Mouse (Mus musculus) T-cell, adult 2 months (primary cell): ENCODE measurements at regions not wholly inside any gene's neighbourhood (a gene's known extent, or its start where the extent isn't known, plus 50 kb on each side); places are given as distances from the start of the nearest gene placed in this dataset.

Experiments
- DNase-seq: peaks from one replicate; pipeline ENCODE4 v3.0.0; 2022; ENCODE audit warnings: low spot score

DNA sequence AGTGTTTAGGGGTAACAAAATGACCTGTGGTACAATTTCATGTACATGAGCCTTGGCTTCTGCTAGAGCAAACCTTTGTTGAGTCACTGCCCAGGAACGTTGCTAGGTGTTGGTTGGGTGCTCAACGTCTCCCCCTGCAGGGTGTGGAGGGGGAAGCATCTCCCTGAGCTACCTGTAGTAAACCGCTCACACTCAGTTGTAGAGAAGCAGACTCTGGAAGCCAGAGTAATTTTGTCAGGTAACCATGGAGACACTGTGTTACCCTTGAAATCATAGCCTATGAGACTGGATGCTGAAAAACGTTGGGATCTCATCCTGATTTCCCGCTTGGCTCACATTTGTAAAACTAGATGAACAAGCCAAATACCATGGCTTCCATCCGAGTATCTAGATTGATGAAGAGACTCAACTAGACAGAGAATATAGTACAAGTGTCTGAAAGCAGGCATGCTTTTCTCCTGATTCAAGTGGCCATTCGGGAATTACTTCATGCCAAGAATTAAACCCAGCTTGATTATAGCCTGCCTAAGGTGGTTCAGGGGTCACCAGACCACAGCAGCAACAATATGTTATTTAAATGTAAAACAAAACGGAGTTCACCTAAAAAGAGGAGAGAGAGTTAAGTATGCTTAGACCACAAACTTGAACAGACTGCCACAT lies 63.7 kb upstream of the Ctla4 start:
- DNase-seq: peak; percentile 86

DNA sequence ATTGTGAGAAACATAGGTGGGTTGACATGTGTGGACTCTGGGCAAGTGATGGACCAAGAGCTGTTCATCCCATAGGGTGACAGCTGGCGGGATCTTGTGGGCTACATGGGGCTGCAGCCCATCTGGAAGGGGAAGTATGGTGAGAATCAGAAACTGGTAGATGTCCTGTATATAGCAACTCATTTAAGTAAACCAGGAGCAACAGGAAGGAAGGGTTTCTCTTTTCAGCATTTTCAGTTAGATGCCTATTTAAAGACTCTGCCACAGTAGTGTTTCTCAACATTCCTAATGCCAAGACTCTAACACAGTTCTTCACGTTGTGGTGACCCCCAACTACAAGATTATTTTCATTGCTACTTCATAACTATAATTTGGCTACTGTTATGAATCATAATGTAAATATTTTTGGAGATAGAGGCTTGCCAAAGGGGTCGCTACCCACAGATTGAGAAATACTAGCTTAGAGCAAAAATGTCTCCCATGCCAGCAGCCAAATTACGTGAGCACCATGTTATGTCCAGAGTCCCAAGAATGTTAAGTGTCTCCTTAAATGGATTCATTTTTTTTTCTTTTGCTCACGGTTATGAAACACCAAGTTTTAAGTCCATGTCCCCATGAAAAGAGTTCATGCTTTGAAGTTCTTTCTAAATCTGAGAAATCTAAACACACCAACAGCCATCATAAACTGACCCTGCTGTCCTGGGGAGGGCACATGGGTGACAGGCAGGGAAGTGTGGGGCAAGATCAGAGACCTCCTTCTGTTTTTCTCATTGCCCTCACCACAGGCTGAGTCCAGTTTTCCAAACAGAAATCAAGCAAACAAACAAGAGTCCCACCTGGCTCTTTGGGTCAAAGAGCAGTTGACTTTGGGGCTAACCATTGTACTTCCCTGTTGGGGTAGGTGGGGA lies 62.3 kb upstream of the Ctla4 start:
- no peak for DNase-seq

DNA sequence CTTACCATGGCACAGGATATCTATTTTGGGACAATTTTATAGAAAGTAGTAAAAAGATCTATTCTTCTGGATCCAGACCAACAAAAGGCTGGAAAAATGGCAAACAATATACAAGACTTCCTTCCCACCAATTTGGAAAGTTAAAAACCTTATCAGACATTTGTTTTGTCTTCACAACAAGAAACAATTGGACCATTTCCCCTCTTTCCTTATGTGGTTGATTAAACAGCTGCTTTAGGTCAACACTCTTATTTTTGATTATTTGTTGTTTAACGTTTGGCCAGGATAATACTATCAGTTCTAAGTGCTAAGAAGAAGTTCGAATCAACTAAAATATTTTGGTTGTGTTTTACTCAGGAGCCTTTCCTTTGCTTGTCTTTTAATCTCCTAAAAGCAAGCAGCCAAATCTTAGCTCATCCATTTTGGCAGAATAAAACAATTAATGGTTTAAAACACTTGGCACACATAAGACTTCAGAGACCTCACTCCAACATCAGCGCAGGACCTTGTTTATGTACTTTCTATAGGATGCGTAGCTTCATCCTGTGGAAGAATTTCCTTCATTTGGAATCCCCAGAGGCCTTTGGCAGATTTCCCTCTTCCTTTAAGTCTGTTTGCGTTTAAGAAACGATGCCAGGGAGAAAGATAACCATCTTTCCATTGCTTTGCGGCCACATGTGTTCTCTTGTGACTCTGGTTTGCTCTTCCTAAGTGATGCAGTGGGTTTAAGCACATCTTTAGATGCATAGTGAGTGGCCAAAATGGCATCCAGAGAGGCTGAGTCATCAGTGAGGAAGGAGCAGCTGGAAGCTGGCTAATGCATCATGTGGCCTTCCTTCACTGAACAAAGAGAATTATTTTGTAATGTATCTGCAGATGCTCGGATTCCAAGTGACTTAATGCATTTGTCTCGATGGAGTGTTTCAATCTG lies 61.3 kb upstream of the Ctla4 start:
- DNase-seq: no peak

DNA sequence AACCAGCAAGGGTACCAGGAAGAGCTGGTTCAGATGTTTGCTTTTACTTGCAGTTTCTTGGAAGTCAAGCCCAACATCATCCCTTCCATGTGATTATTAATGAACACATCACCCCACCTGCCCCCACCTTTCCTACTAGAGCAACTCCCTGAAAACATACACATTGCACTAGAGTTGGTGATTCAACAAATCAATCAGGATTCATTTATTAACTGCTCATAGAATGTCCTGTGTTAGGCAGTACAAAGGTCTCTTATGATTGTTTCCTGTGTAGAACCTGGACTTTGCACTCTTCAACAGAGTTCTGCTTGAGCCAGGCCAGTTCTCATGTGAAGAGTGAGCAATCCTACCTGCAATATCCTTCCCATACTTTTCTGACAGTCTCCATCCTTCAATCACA lies 59.8 kb upstream of the Ctla4 start:
- DNase-seq: no peak

DNA sequence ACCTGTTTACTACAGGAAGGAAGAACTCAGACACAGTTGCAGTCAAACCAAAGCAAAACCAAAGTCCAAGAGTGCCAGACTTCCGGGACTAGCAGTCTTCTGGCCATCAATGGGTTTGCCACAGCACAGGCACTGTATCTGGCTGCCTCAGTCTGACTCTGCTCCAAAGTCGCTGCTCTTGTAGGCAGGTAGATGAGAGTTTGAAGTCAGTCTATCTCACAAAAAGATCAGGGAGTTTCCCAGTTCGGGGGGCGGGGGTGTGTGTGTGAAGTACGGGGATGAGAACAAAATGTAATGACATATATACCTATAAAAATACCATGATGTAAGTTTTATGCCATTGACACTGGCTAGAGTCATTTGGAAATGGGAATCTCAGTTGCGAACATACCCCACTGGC lies 58.6 kb upstream of the Ctla4 start:
- DNase-seq: no peak

DNA sequence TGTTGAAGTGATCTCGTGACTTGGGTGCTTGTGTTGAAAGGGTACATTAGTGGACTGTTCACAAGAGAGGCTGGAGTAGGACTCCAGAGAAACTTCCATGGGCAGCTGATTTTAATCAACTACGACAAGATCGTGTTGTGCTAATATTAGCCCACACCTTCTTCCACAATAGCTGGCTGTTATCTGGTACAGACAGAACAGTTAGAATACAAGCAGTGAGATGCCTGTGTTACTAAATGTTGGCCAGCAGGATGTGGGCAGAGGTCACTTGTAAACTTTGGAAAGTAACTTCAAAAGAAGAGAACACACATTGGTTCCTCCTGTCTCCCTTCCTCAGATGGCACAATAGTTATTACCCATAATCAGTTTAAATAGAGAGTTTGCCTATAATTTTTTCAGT lies 57.0 kb upstream of the Ctla4 start:
- DNase-seq: no peak

DNA sequence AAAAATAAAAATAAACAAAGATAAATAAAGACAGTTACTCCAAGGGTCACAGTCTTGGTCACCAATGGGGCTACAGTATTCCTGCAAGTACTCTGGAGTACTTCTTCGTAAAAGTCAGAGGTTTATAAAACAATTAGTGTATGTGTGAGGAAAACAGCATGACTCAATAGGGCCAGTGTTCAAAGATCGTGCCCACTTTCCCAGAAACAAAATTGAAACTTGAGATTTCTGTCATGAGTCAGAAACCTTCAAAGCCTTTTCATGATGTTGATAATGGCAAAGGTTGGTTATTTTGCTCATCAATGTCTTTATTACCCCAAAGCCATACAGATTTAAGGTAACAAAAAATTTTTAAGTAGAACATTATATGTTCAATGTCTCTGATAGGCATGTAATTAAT lies 53.1 kb upstream of the Ctla4 start:
- DNase-seq: no peak
